Mouse (Mus musculus) kidney, adult 2 months (tissue): ENCODE data around the gene Rcl1.

Experiments
- CTCF ChIP-seq: fragments of 200-500 bp; conservative IDR thresholded peaks from 2 replicates; pipeline ENCODE4 v1.5.1; 2011; ENCODE audit warnings: low read depth, mild to moderate bottlenecking, control low read depth, low read length, moderate library complexity, mixed read lengths; ENCODE audit not compliant: insufficient read depth, insufficient read length
- POLR2A ChIP-seq: fragments of 200-500 bp; IDR thresholded peaks from one replicate; pipeline ENCODE4 v1.6.1; 2011; ENCODE audit warnings: low read depth, low read length, control low read depth

GRCm38 (mm10) chr19:29100874-29101542, at the start of gene Rcl1:
- no peak for TF ChIP-seq CTCF
- TF ChIP-seq POLR2A = peak; percentile 26
